Mouse (Mus musculus) MEL-GATA-1-ER (cell line): ENCODE data around the gene Dagla.
A peak's percentile ranks its signal among the peaks of the same experiment; 100 is the strongest.

Experiments used
- DNase-seq: peaks from one replicate; pipeline ENCODE4 v3.0.0-alpha.2; 2012; ENCODE audit warnings: low read depth; ENCODE audit errors: extremely low read depth

Gene Dagla

DNA sequence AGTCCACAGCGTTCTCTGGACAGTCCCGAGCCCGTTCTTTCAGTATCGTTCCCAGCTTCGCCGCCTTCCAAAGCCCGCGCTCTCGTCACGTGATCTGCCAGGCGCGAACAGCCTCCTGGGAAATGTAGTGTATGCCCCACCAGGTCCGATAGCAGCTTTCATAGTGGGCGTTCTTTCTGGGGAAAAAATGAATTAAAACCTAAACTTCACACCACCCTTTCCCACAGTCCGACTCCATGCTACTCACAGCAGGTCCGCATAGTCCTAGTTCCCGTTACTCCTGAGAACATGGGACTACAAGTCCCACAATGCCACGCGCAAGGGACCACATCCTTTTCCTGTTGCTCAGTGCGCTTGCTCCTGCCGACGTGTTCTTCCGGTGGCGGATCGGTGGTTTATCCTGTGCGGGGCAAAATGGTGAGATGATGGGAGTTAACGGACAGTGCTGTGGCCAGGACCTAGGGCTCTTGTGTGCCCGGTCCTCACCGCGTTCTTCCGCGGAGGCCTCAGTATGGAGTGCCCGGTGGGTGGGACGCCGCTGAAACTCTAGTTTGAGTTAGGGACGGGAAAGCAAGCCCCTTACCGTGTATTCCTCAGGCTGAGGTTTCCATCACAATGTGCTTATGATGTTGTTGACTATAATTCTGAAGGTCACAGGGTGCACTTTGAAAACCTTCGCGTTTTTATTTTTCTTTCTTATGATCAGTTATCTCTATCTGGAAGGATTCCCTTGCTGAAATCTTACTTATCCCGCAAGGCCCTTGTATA is 100.6 kb downstream of the Dagla start, which contains the start of the genes Tmem258 and Fen1:
TSS of gene Tmem258 (plus strand) at position 167 of the 768 bp plus-strand sequence.
TSS of gene Fen1 (minus strand) at position 322 of the 768 bp plus-strand sequence.
- DNase-seq, result peak; percentile 77

DNA sequence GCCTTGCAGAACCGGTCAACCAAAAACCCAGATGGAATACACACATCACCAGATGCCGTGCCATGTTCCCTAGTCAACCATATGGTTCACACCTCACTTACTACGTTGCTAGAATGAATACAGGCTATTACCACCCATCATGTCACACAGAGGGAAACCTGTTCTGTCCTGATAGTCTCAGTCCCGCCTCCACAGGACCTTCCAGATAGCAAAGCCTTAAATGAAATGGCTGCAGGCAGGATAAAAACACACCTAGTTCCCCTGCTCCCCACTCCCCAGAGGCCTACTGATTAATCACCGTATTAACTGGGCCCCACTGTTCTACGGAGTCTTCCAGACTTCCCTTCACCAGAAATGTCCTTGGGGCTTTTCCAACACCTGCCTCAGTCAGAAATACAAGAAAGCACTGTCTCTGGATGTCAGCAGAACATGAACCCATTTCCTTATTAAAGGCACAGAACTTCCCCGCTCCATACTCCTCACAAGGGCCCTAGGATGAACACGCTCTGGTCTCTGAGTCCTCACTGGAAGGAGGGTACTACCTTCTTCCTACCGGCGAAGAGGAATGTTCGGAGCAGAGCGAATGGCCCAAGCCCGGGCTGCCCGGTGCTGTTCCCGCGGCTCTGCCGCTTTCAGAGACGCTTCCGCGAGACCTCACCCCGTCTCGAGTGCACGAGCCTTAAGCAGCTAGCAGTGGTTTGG is 101.4 kb downstream of the Dagla start:
- peak; percentile 70 for DNase-seq

DNA sequence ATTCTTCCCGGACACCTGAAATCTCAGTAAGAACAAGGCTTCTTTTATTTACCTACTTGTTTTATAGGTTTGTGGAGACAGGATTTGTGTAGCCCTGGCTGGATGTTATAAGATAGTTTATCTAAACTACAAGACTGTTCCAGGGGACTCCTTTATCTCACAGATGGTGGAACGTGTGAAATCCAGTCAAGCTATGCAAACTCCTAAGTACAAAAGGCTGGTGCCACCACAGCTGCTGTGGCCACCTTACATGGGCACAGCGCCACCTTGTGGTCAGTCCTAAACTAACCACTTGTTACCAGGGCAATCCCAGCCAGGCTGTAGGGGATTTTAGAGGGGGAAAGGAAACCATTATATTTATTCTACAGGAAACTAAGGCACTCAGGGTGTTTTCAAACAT is 106.0 kb downstream of the Dagla start:
- DNase-seq, result peak; percentile 54

DNA sequence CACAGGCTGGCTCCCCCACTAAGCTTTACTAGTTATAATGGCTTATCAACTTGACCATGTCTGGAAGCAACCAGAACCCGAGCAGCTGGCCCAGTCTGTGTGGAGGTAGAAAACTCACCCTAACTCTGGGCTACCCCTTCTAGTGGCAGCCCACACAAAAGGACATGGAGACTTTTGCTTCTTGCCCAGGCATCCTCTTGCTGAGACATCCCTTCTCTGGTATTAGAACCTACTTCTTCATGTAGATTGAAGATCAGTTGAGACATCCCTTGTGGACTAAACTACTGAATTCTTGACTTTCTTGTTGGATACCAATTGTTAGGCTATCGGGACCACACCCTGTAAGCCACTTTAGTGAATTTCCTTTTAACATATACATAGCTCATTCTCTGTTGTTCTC is 106.4 kb downstream of the Dagla start:
- DNase-seq, result no peak

DNA sequence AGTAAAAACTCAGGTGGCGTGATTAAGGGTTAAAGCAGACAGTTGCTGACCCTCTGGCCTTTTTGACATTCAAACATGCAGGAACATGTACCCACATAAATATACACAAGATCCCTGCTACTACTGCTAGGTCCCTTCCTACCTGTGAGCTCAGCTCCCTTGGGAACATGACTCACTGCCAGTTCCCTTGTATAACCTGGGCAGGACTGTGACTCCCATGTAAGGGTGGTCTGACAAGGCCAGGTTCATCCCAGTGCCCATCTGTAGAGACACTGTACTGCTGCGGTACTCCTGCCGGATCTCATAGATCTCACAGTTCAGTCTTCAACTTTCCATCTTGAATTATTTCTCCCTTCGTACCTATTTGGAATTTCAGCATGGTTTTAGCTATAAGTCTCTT is 107.5 kb downstream of the Dagla start:
- no peak for DNase-seq
